8 mouse cellular contexts compared by ENCODE assay signal in genomic region chr17:15526986-15527810, GRCm38 (mm10). TPM values are rescaled to one million over a fixed set of nuclear protein-coding genes. Genes with fewer than 3 reads are reported as not detected.
A peak's percentile ranks its signal among the peaks of the same experiment; 100 is the strongest.
DNase-seq lines count a peak whose midpoint lies in the region; ATAC-seq lines count a peak whose summit lies in the region.

Gene Pdcd2, minus strand, starts transcription at chr17:15527301.

- WGBS in hindbrain, embryonic 14.5 days = 1% methylated on average over 53 of the region's 55 CpGs

- ATAC-seq in hindbrain, embryonic 14.5 days (ENCODE audit: low FRiP score) = peak; percentile 98

- H3K4me3 ChIP-seq in hindbrain, embryonic 14.5 days (replicated peaks; ENCODE audit: low read length) = peak within 1 kb of the TSS; percentile 80

- H3K36me3 ChIP-seq in hindbrain, embryonic 14.5 days (replicated peaks; ENCODE audit: control insufficient read depth, insufficient read depth) = peaks cover 34% of the 10 kb centered on the region

- no peaks in the 10 kb centered on the region for H3K27me3 ChIP-seq in hindbrain, embryonic 14.5 days (ENCODE audit: control insufficient read depth, insufficient read depth, low read length)

- H3K4me2 ChIP-seq in hindbrain, embryonic 14.5 days (replicated peaks) = peak within 1 kb of the TSS; percentile 70

- H3K4me1 ChIP-seq in hindbrain, embryonic 14.5 days (replicated peaks; ENCODE audit: control insufficient read depth, insufficient read depth, low read length) = peaks cover 19% of the 10 kb centered on the region

- peak within 1 kb of the TSS; percentile 81 for H3K27ac ChIP-seq in hindbrain, embryonic 14.5 days

- DNase-seq in R1 (ENCODE audit: low read depth, low spot score) = peak; percentile 97
- DNase-seq in cerebellum, postnatal 25 days = peak; percentile 96 to 97
- DNase-seq in frontal cortex, postnatal 25 days (ENCODE audit: low spot score in 2 of 2) = peak; percentile 81 to 87
- peak; percentile 90 for DNase-seq in hindbrain, embryonic 14.5 days (ENCODE audit: low spot score)
- DNase-seq in layer of hippocampus, postnatal 36 days = peak; percentile 90 to 91
- peak; percentile 98 for DNase-seq in lung, postnatal 36 days
- DNase-seq in retina, postnatal 1 day = peak; percentile 96
- DNase-seq in urinary bladder, adult 18-20 months (ENCODE audit: low spot score in 2 of 2) = peak; percentile 90 to 94

- H3K9me3 ChIP-seq in hindbrain, embryonic 14.5 days (ENCODE audit: control insufficient read depth, low read length) = no peaks in the 10 kb centered on the region

- peak within 1 kb of the TSS; percentile 89 for H3K9ac ChIP-seq in hindbrain, embryonic 14.5 days

RNA-seq across cellular contexts. Expression of gene Pdcd2, which starts in this region (rescaled TPM):
- polyA plus RNA-seq in hindbrain, embryonic 14.5 days (2014; fragmentation: Nextera tagmentation; extraction: Ambion mirVana) = 69.6 and 72.1 TPM in 2 replicates
- total RNA-seq in layer of hippocampus, postnatal 36 days (2021) = 10 to 100 TPM; 16.7 to 18.9 TPM

Comparison
In these comparisons a context has a peak if more than half of its experiments do, and no peak if none do; other contexts are left out.
1. Peak in every context shown above with its lines: DNase-seq, ATAC-seq, H3K4me3 ChIP-seq and H3K27ac ChIP-seq.